Mouse (Mus musculus) bone marrow macrophage, adult 2 months (primary cell): Measurements from ENCODE around the gene Ssbp3.

Experiments
- CTCF ChIP-seq: IDR thresholded peaks from 2 replicates; pipeline ENCODE4 v1.5.1; 2012; ENCODE audit warnings: low read depth, mild to moderate bottlenecking, low read length, moderate library complexity
- POLR2A ChIP-seq: IDR thresholded peaks from 2 replicates; pipeline ENCODE4 v1.6.1; 2012; ENCODE audit warnings: mild to moderate bottlenecking, low read depth, low read length, borderline replicate concordance

GRCm38 (mm10) chr4:106951455-106951854, 41.0 kb downstream of the Ssbp3 start:
- no peak for TF ChIP-seq POLR2A
- TF ChIP-seq CTCF: no peak
